26 mouse cellular contexts compared by ENCODE assay signal in the genomic region with DNA sequence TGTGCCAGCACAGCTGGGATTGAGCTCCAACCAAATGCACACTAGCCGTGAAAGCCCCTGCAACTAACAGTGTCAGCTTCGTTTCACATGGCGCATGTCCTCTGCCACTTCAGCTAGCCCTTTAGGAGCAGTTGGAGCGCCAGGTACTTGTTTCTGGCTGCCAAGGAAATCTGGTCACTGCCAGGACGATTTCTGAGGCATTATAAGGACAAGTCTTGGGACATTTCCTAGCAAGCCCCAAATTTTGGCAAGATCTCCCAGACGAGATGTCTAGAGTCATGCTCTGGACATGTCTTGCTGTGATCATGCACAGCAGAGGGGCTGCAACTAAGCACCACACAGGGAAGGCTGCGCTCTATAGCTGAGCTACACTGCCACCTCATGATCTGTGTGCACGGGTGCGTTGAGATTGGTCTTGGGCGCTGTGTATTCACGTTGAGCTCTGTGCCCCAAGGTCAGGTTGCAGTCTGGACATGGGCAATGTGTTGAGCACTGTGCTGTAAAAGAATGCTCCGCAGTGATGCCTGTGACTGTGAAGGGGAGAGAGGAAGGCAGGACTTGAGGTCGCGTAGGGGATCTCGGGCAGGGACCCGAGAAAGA. TPM values are rescaled to one million over a fixed set of nuclear protein-coding genes. Genes with fewer than 3 reads are reported as not detected.
DNase-seq lines count a peak whose midpoint lies in the region; ATAC-seq and TF ChIP-seq lines count a peak whose summit lies in the region.
"Had no signal": no experiment of that assay in that cellular context is flagged by ENCODE, and none has a peak within 500 bp of the region (broad histone marks: within the 10 kb centered on the region; RNA-seq: fewer than 3 reads in every experiment).

No protein-coding gene starts in this region.

- peak; percentile 38; the same call in 1 of the 2 replicates for ATAC-seq in cerebellum, adult (ENCODE audit: insufficient number of reproducible peaks, low FRiP score, low TSS enrichment)
- ATAC-seq: CD4-positive, CD25-positive, alpha-beta regulatory T cell, adult 4 months; forebrain, embryonic 13.5 days; midbrain, embryonic 13.5 days had no signal

- DNase-seq in cerebellum, postnatal 4 days (ENCODE audit: low spot score in 2 of 2) = no peak
- no peak for DNase-seq in ES-E14 (ENCODE audit: low read depth, low spot score)
- DNase-seq in cerebellum, adult 2 months = peak; percentile 56 to 70
- peak; percentile 60 to 63 for DNase-seq in cerebellum, postnatal 25 days
- no peak for DNase-seq in gastrocnemius, adult 8-10 months (ENCODE audit: low spot score in 2 of 2)
- DNase-seq in lung, postnatal 25 days (ENCODE audit: low spot score) = no peak
- DNase-seq: adrenal gland, postnatal 25 days; gastrocnemius, adult 2 months; heart, postnatal 14 days; kidney, adult 18-20 months; kidney, postnatal 4 days; layer of hippocampus, adult 9-11 months; lung, embryonic 14.5 days; lung, postnatal 36 days; thymus, adult 2 months; thymus, postnatal 4 days had no signal

- no peak for TF ChIP-seq POLR2A in cerebellum, adult 2 months (IDR thresholded peaks at IDR 0.05; ENCODE audit: borderline replicate concordance, insufficient read depth, low read length)

- 0 out of 2 replicates have a peak overlapping the region, but pooled peaks have one; percentile 8 for H3K27ac ChIP-seq in ES-E14 (ENCODE audit: insufficient read depth, low read depth, low read length, poor library complexity, severe bottlenecking)
- peak overlapping the region; percentile 12; the same call in 1 of the 2 replicates for H3K27ac ChIP-seq in cerebellum, adult 2 months (ENCODE audit: insufficient read depth, low read length)
- H3K27ac ChIP-seq: forebrain, embryonic 13.5 days; gastrocnemius, adult 2 months; heart, embryonic 13.5 days; hindbrain, embryonic 13.5 days; limb, embryonic 15.5 days; liver, embryonic 14.5 days; midbrain, embryonic 13.5 days; stomach, postnatal 0 days had no signal

- H3K27me3 ChIP-seq in cerebellum, adult 2 months (ENCODE audit: control insufficient read depth, insufficient read depth, low read length) = no peaks in the 10 kb centered on the region
- H3K27me3 ChIP-seq: forebrain, embryonic 13.5 days; heart, embryonic 13.5 days; hindbrain, embryonic 13.5 days; limb, embryonic 15.5 days; megakaryocyte, embryonic 14.5 days; midbrain, embryonic 13.5 days had no signal

- H3K9me3 ChIP-seq in ES-E14 (ENCODE audit: control insufficient read depth, insufficient read depth, low read depth, low read length) = no peaks in the 10 kb centered on the region
- H3K9me3 ChIP-seq: forebrain, embryonic 13.5 days; heart, embryonic 13.5 days; hindbrain, embryonic 13.5 days; limb, embryonic 15.5 days; megakaryocyte, embryonic 14.5 days; midbrain, embryonic 13.5 days had no signal

- 34% methylated on average over 16 of the region's 16 CpGs for WGBS in cerebellum, adult 2 months

- in situ Hi-C loops in ES-E14 (cut with MboI; ENCODE audit: low sequenced_read_pairs in 2 of 2, unreplicated experiment in 2 of 2) = no loop called here

- H3K4me1 ChIP-seq in ES-E14 (ENCODE audit: control insufficient read depth in 2 of 2, insufficient read depth in 2 of 2, low read length in 2 of 2, poor library complexity in 1 of 2) = peaks cover 0 to 9% of the 10 kb centered on the region in 2 experiments; a peak in 1 of 4 replicates
- H3K4me1 ChIP-seq in cerebellum, adult 2 months (ENCODE audit: control insufficient read depth, insufficient read depth, low read length) = peaks cover 25% of the 10 kb centered on the region
- H3K4me1 ChIP-seq: forebrain, embryonic 13.5 days; heart, embryonic 13.5 days; hindbrain, embryonic 13.5 days; midbrain, embryonic 13.5 days had no signal

- no peak for TF ChIP-seq CTCF in cerebellum, adult 2 months (IDR thresholded peaks at IDR 0.05; ENCODE audit: borderline replicate concordance, insufficient read depth, low read depth, low read length)

- H3K36me3 ChIP-seq in ES-E14 (ENCODE audit: control insufficient read depth, insufficient read depth, low read length, poor library complexity, severe bottlenecking) = peaks cover 22% of the 10 kb centered on the region; the same call in 1 of the 2 replicates

- H3K9ac ChIP-seq in ES-E14 (ENCODE audit: insufficient read depth, low read depth, low read length, poor library complexity, severe bottlenecking) = no peak overlapping the region
- H3K9ac ChIP-seq: forebrain, embryonic 13.5 days; heart, embryonic 13.5 days; hindbrain, embryonic 13.5 days; limb, embryonic 15.5 days; liver, embryonic 14.5 days; lung, embryonic 14.5 days; midbrain, embryonic 13.5 days had no signal

- H3K4me3 ChIP-seq in ES-E14 (ENCODE audit: insufficient read depth in 1 of 2, low read depth in 1 of 2, low read length in 2 of 2, poor library complexity in 1 of 2, severe bottlenecking in 1 of 2) = no peak overlapping the region
- no peak overlapping the region for H3K4me3 ChIP-seq in cerebellum, adult 2 months (replicated peaks; ENCODE audit: insufficient read depth, low read depth, low read length)
- H3K4me3 ChIP-seq: forebrain, embryonic 13.5 days; gastrocnemius, adult 2 months; heart, embryonic 13.5 days; hindbrain, embryonic 13.5 days; limb, embryonic 15.5 days; megakaryocyte, embryonic 14.5 days; midbrain, embryonic 13.5 days had no signal

TF ChIP-seq in ES-E14, 5 proteins besides CTCF, POLR2A, EP300 and RAD21:
- TF ChIP-seq ZC3H11A (IDR thresholded peaks at IDR 0.05; ENCODE audit: borderline replicate concordance, low read depth, low read length) (no peak), HCFC1 (IDR thresholded peaks at IDR 0.05; ENCODE audit: borderline replicate concordance, insufficient read depth, low read length) (no peak)
TF ChIP-seq in ES-E14: peak in this region for 0.

RNA-seq across cellular contexts. Expression of gene Setd7, which starts 35.4 kb away (rescaled TPM):
- 14.0 and 17.5 TPM in 2 replicates for total RNA-seq in ES-E14 (2012; rRNA removed)
- 83.0 and 96.5 TPM in 2 replicates for polyA plus RNA-seq in cerebellum, adult 2 months (2012; rRNA removed)
- total RNA-seq in gastrocnemius, adult 8-10 months (2022) = 100 to 1,000 TPM; 178 to 234 (median 186) TPM

RNA-seq across cellular contexts. Expression of gene Rab33b, which starts 41.6 kb away (rescaled TPM):
- total RNA-seq in ES-E14 (2012; rRNA removed) = 4.0 and 7.5 TPM in 2 replicates
- 25.7 and 28.7 TPM in 2 replicates for polyA plus RNA-seq in cerebellum, adult 2 months (2012; rRNA removed)
- 1 to 10 TPM; 5.5 to 9.8 (median 8.8) TPM for total RNA-seq in gastrocnemius, adult 8-10 months (2022)

Comparison
In these comparisons a context has a peak if more than half of its experiments do, and no peak if none do; other contexts are left out.
1. DNase-seq: peak in cerebellum, adult 2 months (2 of 2) and cerebellum, postnatal 25 days (2 of 2); none in cerebellum, postnatal 4 days (0 of 2), ES-E14 (single experiment), gastrocnemius, adult 8-10 months (0 of 2) and lung, postnatal 25 days (single experiment).